Mouse (Mus musculus): ENCODE results near the gene Pias1.
A peak's percentile ranks its signal among the peaks of the same experiment; 100 is the strongest.
"Not testable (repeated sequence)": the region's sequence is repeated elsewhere in the genome, so short reads cannot be mapped to it uniquely, and the experiment has no call there.

Gene Pias1

GRCm38 (mm10) chr9:62940966-62941365 lies 46.8 kb downstream of the Pias1 start:
- no peak for DNase-seq (ENCODE audit: low spot score)

GRCm38 (mm10) chr9:62935854-62936253 lies 51.9 kb downstream of the Pias1 start:
- DNase-seq (ENCODE audit: low spot score) = no peak

GRCm38 (mm10) chr9:62934700-62935400 lies 52.9 kb downstream of the Pias1 start:
- DNase-seq (ENCODE audit: low spot score) = no peak

GRCm38 (mm10) chr9:62932575-62933339 lies 55.0 kb downstream of the Pias1 start:
- DNase-seq (ENCODE audit: low spot score) = no peak

- DNase-seq (ENCODE audit: low spot score) = no peak
Measured at GRCm38 (mm10) chr9:62924886-62925610, 62.7 kb downstream of the Pias1 start.

- no peak for DNase-seq (ENCODE audit: low spot score)
Measured at GRCm38 (mm10) chr9:62920877-62921276, 66.8 kb downstream of the Pias1 start.

GRCm38 (mm10) chr9:62917059-62917458 lies 70.7 kb downstream of the Pias1 start:
- DNase-seq (ENCODE audit: low spot score) = no peak

- DNase-seq (ENCODE audit: low spot score) = no peak
Measured at GRCm38 (mm10) chr9:62913390-62914069, 74.2 kb downstream of the Pias1 start.

- no peak for DNase-seq (ENCODE audit: low spot score)
Measured at GRCm38 (mm10) chr9:62905039-62905438, 82.7 kb downstream of the Pias1 start.

- no peak for DNase-seq (ENCODE audit: low spot score)
Measured at GRCm38 (mm10) chr9:62903841-62904240, 83.9 kb downstream of the Pias1 start.

GRCm38 (mm10) chr9:62901736-62902135 lies 86.0 kb downstream of the Pias1 start:
- DNase-seq (ENCODE audit: low spot score) = no peak

GRCm38 (mm10) chr9:62894486-62894885 lies 93.2 kb downstream of the Pias1 start:
- peak; percentile 69 for DNase-seq (ENCODE audit: low spot score)

GRCm38 (mm10) chr9:62881871-62882270 lies 105.9 kb downstream of the Pias1 start:
- peak; percentile 55 for DNase-seq (ENCODE audit: low spot score)

GRCm38 (mm10) chr9:62877825-62878224 lies 109.9 kb downstream of the Pias1 start:
- DNase-seq (ENCODE audit: low spot score) = no peak

- no peak for DNase-seq (ENCODE audit: low spot score)
Measured at GRCm38 (mm10) chr9:62876966-62877616, 110.6 kb downstream of the Pias1 start.

- no peak for DNase-seq (ENCODE audit: low spot score)
Measured at GRCm38 (mm10) chr9:62870728-62871127, 117.0 kb downstream of the Pias1 start.

GRCm38 (mm10) chr9:62869236-62869635 lies 118.5 kb downstream of the Pias1 start:
- not testable (repeated sequence) for DNase-seq (ENCODE audit: low spot score)

GRCm38 (mm10) chr9:62860866-62861265 lies 126.9 kb downstream of the Pias1 start:
- DNase-seq (ENCODE audit: low spot score) = no peak

GRCm38 (mm10) chr9:62860102-62860501 lies 127.6 kb downstream of the Pias1 start:
- DNase-seq (ENCODE audit: low spot score) = not testable (repeated sequence)

GRCm38 (mm10) chr9:62858266-62859019 lies 129.3 kb downstream of the Pias1 start:
- DNase-seq (ENCODE audit: low spot score) = no peak

- peak; percentile 83 for DNase-seq (ENCODE audit: low spot score)
Measured at GRCm38 (mm10) chr9:62857719-62858261, 129.9 kb downstream of the Pias1 start, which contains the start of gene Calml4. Gene Calml4, plus strand, starts transcription at chr9:62858080.

All from testis, postnatal 10 days (tissue).